Mouse (Mus musculus): ENCODE measurements around the gene Smc1b.

The Smc1b gene

DNA sequence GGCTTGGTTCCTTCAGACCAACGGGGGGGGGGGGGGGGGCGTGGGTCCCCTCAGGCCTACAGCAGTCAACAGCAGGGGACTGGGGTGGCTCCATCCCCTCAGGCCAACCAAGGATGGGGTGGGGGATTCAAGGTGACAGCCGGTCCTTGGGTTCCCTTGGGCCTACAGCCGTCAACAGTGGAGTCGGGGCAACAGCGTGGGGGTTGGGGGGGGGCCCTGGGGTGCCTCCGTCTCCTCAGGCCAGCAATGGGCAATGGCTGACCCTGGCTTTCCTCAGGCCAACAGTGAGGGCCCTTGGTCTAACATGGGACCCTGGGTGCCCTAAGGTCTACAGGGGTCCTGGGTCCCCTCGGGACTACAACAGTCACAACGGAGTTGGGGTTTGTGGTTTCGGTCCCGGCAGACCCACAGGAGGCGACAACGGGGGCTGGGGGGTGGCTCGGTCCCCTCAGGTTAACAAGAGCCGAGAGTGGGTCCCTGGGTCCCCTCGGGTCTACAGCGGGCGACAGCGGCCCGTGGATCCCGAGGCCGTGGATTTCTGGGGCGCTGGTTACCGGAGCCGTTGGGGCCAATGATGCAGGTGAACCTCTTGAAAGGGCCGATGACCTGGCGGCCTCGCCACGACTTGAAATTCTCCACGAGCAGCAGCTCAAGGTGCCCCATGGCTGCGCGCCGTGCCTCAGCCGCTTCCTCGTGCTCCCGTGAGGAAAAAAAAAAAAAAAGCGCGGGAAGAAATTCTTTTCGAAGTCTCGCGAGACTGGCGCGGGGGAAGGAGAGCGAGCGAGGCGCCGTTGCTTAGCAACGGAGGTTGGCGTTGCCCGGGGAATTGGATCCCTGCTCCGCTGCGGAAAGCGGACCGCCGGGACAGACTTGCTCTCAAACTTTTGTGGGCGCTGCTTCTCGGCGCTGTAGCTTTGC lies at the start of gene Smc1b, which contains the start of gene Ribc2:
TSS of gene Smc1b (minus strand) at position 690 of the 918 bp plus-strand sequence.
TSS of gene Ribc2 (plus strand) at position 804 of the 918 bp plus-strand sequence.
- DNase-seq (ENCODE audit: low spot score in 2 of 2) = peak; percentile 64 to 75

DNA sequence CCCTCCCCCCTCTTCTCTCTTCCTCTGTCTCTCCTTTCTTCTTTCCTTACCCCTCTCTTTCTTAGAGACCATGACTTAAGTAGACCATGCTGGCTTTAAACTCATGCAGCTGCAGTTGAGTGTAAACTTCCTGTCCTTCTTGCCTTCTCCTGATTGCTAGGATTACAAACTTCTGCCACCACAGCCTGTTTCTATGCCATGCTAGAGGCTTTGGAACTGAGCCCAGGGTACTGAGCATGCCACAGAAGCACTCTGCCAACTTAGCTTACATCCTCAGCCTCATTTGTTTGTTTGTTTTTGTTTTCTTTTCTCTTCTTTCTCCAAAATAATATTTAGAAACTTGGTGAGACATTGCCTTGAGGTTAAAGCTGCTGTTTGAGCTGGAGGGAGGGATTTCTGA lies 48.6 kb upstream of the Smc1b start:
- DNase-seq (ENCODE audit: low spot score in 2 of 2) = no peak

DNA sequence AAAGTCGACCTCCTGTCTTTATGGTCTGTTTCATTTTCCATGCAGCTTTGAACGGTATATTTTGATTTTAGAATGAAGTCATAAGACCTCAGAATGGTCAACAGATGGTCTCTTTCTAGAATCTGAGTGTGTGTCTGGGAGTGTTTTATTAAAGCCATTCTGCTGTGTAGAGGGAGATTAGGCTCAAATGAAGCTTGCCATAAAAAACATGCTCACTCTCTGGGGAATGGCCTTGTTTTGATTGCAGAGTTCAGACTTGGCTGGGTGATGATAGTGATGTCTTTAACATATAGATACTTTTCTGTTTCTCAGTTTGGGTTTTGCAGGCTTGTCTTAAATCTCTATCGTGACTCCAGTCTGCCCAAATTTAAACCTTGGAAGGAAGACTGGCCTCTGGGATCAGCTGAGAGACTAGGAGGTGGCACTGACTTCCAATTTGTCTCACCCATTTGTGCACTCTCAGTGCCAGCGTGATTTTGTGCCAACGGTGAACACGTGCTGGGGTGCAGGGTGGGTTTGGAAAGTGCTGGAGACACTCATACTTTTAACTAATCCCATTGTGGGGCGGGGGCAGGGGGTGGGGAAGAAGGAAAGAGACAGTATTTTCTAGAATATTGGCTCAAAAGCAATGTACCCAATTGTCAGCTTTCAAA lies 47.9 kb upstream of the Smc1b start:
- no peak for DNase-seq (ENCODE audit: low spot score in 2 of 2)

DNA sequence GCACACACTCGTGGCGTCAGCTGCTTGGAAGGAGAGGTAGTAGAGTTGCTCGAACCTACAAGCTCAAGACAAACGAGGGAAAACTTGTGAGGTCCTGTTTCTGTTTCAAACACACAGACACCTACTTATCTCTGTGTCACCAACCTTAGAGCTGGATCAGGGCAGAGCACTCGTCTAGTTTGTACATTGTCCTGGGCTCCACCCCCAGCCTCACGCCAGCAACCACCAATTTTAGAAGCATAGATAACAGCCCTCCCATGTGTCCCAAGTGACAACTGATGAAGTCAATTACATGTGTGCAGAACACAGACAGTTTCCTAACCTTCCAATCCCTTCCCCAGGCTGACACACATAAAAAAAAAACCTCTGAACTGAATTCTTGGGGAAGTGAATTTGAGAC lies 46.4 kb upstream of the Smc1b start:
- DNase-seq (ENCODE audit: low spot score in 2 of 2) = no peak

DNA sequence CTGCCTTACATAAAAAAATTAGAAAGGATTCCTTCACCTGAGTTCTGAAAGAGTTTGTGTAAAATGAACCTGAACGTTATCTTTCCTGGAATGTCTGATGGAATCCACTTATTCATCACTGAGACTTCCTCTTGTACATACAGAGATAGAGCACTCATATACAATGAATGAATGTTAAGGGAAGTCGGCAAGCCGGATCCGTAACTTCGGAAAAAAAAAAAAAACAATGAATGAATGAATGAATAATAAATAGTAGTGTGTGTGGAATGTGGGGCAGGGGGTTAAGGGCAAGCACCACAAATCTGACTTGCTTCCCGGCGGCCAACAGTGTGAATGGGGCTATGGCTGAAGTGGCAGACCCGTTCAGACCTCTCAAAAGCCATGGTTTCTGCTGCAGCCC lies 45.8 kb upstream of the Smc1b start:
- DNase-seq (ENCODE audit: low spot score in 2 of 2) = no peak

DNA sequence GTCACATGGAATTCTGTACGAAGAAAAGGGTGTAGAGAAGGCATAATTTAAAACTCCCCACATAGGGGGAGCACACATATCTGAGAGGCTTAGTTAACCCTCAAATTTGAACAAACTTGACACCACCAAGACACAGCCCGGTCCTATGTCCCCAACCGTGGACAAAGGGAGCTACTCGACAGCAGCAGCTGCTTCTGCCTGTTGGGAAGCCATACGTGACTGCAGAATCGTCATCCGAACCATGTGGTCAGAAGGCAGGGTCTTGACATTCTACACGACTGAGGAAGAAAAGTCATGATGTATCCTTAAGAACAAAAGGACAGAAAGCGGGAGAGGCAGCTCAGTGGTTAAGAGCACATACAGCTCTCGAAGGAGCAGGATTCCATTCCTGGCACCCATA lies 42.3 kb upstream of the Smc1b start:
- DNase-seq (ENCODE audit: low spot score in 2 of 2) = no peak

DNA sequence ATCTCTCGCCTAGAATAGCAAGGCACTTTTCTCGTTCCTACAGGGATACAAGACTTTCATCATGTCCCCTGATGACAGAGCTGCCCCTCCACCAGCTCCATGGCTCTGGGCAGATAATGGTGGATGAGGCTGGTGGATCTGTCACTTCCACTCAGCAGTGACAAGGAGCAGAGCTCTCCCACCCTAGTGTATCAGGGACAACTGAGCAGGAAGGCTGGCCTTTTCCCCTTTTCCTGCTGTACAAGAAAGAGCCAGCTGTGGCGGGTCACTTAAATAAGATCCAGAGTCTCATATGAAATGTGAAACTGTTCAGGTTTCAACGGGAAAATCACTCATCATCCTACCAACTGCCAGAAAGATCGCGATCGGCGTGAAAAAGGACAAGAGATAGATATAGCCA lies 41.7 kb upstream of the Smc1b start:
- DNase-seq (ENCODE audit: low spot score in 2 of 2) = no peak

DNA sequence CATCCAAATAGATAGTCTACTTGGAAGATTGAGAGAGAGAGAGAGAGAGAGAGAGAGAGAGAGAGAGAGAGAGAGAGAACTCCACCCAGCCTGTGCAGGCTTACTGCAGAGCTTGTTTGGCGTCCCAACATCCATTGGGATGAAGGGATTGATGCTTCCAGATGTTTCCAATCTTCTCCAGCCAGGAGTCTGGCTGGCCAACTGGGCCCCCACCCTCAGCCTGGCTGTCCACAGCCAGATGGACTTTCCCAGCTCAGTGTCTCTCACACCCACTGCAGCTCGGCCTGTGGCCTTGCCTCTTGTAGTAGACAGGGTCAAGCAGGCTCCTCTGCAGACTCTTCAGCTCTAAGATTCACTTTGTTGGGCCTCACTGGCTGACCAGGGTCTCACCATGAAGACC lies 40.3 kb upstream of the Smc1b start:
- DNase-seq (ENCODE audit: low spot score in 2 of 2) = no peak

DNA sequence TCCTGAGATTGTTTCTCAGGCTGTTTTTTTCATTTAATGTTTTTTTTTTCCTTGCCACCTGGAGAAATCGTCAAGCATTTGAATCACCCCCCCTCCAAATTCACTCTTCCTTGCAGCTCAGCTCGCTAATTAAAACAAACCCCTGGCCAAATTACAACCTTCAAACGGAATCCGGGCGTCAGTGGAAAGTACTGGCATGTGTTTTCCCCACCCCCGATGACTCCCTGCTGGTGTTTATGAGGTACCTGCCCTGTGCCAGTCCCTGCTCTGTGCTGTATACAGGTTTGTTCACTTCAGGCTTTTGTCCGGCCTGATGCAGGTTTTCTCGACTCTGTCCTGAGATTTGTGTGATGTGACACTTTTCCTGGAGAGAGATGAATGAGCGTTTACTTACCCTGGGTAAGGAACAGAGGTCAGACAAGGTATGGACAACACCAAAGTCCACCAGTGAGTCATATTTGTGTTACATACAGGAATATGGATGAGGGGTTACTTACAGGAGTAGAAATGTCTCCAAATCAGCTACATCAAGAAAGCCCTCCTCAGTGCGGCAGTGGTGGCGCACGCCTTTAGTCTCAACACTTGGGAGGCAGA lies 35.4 kb upstream of the Smc1b start:
- no peak for DNase-seq (ENCODE audit: low spot score in 2 of 2)

DNA sequence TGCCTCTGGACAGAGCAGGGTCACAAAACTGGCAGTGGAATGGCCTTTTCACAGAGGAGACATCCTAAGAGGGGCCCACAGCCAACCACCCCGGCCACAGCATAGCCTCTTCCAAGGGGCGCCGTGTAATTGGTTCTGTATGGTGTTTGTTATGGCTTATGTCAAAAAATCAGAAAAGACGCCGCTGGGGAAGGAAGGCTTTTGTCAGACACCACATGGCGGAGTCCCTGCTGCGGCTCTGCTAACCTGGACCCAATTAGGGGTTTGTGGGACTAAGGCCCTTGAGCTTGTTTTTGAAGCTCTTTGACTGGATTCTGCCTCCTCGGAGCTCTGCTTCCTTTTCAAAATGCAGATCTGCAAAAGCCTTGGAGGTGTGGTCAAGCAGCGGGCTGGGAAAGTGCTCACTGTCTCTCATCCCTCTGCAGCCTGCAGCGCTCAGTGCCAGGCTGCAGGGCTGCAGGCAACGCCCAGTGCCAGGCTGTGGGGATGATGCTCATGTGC lies 34.7 kb upstream of the Smc1b start:
- no peak for DNase-seq (ENCODE audit: low spot score in 2 of 2)

DNA sequence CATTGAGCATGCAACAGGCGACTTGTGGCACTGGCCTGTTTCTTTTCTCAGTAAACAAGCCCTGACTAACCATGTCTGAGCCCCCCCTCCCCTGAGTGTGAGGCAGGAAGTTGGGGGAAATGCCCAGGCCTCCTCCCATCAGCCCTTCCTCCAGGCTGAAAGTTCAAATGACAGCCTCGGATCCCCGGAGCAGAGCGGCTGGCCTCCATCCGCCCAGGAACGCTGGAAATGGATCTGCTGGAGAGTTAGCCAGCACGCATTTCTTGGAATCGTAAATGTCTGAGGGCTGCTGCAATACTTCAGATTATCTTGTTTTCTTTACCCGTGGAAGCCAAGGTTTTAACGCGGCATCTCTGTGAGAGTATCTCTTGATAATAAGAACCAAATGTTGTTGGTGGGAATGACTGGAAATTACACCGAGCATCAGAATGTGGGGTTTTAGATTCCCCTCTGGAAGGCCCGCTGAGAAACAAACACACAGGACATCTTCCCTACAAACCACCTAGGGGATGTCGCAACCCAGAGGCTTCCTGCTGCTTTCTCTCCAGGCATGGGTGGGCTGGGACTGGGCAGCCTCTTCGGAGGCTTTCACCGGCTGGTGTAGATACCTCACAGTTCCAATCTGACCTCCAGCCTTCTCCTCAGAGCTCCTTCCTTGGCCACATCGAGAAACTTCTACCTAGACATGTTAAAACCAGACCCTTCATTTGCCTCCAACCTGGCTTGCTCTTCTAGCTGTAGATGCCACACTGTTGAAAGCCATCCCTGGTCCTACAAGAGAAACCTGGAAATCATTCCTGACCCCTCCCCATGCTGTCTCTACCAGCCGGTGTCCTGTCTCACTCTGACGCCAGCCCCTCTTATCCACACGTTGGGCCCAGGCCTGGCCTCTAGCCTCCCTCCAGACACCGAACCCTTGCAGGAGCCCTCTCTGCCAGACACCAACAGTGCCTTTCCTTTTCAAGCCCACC lies 31.2 kb upstream of the Smc1b start:
- no peak for DNase-seq (ENCODE audit: low spot score in 2 of 2)

DNA sequence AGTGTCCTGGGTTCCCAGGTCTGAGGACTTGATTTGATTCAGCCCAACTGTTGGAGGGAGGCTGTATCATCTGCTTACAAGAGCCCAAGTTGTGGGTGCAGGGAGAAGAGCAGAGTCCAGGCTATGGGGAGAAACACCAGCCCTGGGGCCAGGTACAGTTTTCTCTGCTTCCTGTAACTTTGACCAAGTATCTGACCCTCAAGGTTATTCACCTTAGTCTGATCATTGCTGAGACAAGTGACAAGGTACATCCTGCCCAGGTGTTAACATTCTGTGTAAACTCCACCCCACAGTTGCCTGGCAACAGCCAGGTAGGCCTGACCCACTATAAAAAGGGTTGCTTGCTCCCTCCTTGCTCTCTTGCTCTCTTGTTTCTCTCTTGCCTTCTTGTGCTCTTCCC lies 29.7 kb upstream of the Smc1b start:
- DNase-seq (ENCODE audit: low spot score in 2 of 2) = no peak

DNA sequence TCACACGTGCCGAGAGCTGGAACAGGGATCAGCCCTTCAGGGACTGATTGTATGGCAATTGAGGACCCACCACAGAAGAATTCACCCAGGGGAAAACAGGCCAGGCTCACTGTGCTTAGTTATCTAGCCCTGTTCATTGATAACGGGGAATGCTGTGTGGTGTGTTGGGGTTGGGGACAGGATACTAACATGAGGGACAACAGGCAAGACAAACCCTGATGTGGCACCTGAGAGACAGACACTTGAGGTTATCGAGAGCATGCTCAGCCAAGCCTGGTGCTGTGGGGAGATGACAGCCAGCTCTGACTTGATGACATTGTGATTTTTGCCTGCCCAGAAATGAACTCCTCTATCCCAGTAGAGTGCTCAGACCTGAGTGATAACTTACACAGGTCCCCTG lies 24.4 kb upstream of the Smc1b start:
- DNase-seq (ENCODE audit: low spot score in 2 of 2) = no peak

DNA sequence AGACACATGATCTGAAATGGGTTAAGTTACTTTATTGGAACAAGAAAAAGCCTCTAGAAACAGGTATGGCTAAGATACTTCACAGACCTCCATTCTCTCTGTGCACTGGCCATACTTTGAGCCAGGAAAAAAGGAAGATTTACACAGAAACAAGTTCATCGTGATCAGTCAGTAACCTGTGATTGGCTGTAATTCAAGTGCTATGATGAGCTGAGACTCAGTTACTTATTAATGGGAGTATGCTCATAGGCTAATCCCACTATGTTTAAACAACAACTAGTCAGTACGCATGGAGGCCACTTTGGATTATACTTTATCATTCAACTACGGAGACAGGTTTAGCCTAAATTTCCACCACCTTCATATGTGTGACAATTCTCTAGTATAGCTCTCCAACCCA lies 22.3 kb upstream of the Smc1b start:
- no peak for DNase-seq (ENCODE audit: low spot score in 2 of 2)

DNA sequence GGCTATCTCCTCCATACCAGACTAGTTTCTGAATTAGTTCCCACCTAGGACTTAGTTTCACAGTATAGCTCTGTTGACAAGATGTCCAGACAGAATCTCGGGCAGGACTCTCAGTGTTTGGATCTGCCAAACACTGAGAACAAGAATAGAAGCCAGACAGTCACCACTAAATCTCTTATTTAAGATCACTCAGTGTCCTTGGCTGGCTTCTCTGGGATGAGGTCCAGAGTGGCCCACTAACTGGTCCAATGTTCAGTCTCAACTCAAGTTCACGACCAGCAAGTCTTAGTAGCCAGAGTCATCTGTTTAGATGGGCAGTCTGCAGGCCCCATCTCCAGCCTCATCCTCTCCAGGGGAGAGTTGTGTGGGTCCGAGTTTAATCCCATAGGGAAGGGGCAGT lies 20.8 kb upstream of the Smc1b start:
- DNase-seq (ENCODE audit: low spot score in 2 of 2) = no peak

DNA sequence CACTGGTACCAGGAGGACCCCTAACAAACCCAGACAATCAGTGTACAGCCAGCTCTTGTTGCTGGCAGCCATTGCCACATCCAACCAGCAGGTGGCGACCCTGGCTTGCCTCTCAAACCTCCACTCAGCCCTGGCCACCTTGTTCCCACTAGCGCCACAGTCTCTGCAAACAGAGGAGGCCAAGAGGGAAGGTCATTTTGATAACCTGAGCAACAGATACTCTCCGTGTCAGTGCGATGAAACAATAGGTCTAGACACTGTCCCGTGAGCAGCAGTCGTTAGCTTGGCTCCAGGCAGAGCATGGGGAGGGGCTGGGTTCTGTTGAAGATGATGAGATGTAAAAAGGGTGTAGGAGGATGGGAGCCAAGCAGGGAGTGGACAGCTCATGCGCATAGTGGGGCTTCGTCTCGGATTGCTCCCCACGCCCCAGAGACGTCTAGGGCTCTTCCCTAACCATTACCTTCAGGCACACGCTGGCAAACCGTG lies 19.7 kb upstream of the Smc1b start:
- DNase-seq (ENCODE audit: low spot score in 2 of 2) = peak; percentile 23 to 77

DNA sequence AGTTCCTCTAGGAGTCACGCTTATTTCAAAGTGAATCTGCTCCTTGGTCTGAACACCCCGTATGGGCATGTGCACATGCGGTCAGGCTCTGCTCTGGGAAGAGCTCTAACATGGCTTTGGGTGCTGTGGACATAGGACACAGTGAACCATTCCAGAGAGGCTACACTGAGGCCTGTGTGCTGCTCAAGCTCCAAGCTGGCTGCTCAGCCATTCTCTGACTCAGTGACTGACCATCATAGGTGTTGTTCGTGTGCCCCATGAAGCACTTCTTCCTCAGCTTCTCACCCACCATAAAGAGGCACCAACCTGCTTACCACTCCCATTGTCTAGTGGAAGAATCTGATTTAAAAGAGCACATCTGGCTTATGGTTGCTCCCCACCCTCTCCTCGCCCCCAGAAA lies 12.5 kb upstream of the Smc1b start:
- DNase-seq (ENCODE audit: low spot score in 2 of 2) = no peak

DNA sequence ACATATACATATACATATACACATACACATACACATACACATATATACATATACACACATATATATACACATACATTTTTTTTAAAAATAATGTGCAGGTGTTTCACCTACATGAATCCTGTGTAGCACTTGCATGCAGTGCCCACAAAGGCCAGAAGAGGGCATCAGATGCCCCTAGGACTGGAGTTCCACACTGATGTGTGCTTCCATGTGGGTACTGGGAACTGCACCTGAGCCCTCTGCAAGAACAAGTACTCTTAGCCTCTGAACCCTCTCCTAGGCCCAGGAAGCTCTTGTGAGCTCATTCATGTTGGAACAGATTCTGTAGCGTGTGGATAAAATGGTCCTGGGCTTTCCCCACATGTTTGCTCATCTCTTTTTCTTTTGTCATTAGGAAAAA lies 12.0 kb upstream of the Smc1b start:
- DNase-seq (ENCODE audit: low spot score in 2 of 2) = no peak

DNA sequence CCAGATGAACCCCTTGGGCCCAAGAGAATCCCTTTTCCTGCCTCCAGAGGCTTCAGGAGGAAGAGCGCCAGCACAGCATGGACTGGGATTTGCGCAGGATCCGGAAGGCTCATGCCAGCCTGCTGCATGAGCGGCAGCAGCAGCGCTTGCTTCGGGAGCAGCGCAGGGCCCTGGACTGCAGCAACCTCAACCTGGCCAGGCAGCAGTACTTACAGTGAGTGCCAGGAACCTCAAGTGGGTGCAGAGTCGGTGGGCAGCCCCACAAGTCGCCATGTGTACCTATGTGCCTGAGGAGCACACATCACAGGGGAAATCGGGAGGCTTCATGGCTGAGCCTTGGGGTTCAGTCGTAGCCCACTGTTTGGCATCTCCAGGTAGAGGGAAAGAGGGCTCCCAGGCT lies 11.4 kb upstream of the Smc1b start:
- DNase-seq (ENCODE audit: low spot score in 2 of 2) = peak in 1 of 2 experiments; percentile 1

DNA sequence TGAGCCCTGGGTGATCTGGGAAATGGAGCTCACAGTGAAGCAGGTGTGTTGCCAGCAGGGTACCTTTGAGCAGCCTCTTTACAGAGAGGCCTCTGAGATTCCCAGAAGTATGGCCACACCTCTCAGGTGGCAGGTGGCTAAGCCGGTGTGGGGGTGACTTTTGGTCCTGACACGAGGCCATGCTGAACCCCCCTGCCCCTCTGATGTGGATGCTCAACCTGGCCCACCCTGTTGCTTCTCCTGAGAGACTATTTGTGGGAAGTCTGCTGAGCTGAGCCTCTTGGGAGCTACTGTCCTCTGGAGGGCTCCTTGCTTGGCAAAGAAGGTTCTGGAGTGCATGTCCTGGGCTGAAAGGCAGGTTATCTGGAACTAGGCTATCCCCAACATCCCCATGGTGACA lies 10.7 kb upstream of the Smc1b start:
- no peak for DNase-seq (ENCODE audit: low spot score in 2 of 2)

DNA sequence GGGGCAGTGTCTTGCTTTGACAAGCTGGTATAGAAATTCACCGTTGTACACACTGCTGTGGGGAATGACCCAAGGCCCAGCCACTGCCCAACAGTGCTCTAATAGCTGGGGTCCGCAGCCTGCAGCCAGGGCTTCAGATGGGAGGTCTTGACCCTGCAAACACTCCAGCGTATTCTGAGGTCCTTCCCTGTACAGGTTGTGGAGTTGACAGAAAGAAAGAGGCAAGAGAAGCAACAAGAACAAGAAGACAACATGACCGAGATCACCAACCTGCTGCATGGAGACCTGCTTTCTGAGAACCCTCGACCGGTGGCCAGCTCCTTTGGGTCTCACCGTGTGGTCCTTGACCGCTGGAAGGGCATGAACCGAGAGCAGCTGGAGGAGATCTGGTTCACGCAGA lies 9.5 kb upstream of the Smc1b start:
- DNase-seq (ENCODE audit: low spot score in 2 of 2) = no peak
